Mouse (Mus musculus) bone marrow, adult 2 months (tissue): Measurements from ENCODE around the gene Jhy.

Experiments
- CTCF ChIP-seq: fragments of 200-500 bp; IDR thresholded peaks from 2 replicates; pipeline ENCODE4 v1.5.1; 2011; ENCODE audit warnings: low read length, control low read depth; ENCODE audit not compliant: control insufficient read depth, insufficient read depth
- POLR2A ChIP-seq: fragments of 200-500 bp; IDR thresholded peaks from 2 replicates; pipeline ENCODE4 v1.6.1; 2011; ENCODE audit warnings: low read depth, mild to moderate bottlenecking, control low read depth, low read length, borderline replicate concordance; ENCODE audit not compliant: control insufficient read depth

- TF ChIP-seq CTCF (peak; percentile 36; the same call in 1 of the 2 replicates), POLR2A (no peak)
Measured at GRCm38 (mm10) chr9:40872156-40872478, 91.8 kb downstream of the Jhy start.
